8 mouse cellular contexts compared by ENCODE assay signal in genomic region chr4:123663688-123663965, GRCm38 (mm10). TPM values are rescaled to one million over a fixed set of nuclear protein-coding genes. Genes with fewer than 3 reads are reported as not detected.
DNase-seq lines count a peak whose midpoint lies in the region; ATAC-seq and TF ChIP-seq lines count a peak whose summit lies in the region.

No protein-coding gene starts in this region.

- H3K36me3 ChIP-seq in hindbrain, embryonic 16.5 days (ENCODE audit: control insufficient read depth, insufficient read depth, low read length) = no peaks in the 10 kb centered on the region
- H3K36me3 ChIP-seq in stomach, embryonic 15.5 days = no peaks in the 10 kb centered on the region

- no peak for TF ChIP-seq POLR2A in cortical plate, adult 2 months (IDR thresholded peaks at IDR 0.05; ENCODE audit: extremely low read depth, insufficient read depth, low read length)
- no peak for TF ChIP-seq POLR2A in lung, adult 2 months (IDR thresholded peaks at IDR 0.05; ENCODE audit: borderline replicate concordance, extremely low read depth, low read depth, low read length)

- WGBS in hindbrain, embryonic 16.5 days = 0% methylated on average over 12 of the region's 12 CpGs
- 1% methylated on average over 12 of the region's 12 CpGs for WGBS in lung, adult 2 months
- 0% methylated on average over 12 of the region's 12 CpGs for WGBS in stomach, embryonic 15.5 days

- no peaks in the 10 kb centered on the region for H3K9me3 ChIP-seq in hindbrain, embryonic 16.5 days (ENCODE audit: control insufficient read depth, low read length)
- no peaks in the 10 kb centered on the region for H3K9me3 ChIP-seq in stomach, embryonic 15.5 days

- H3K4me3 ChIP-seq in cortical plate, adult 2 months (ENCODE audit: insufficient read depth, low read length) = peak overlapping the region; percentile 67
- H3K4me3 ChIP-seq in hindbrain, embryonic 16.5 days (ENCODE audit: low read length) = peak overlapping the region; percentile 78
- H3K4me3 ChIP-seq in lung, adult 2 months (replicated peaks; ENCODE audit: extremely low read depth, low read depth, low read length) = peak overlapping the region; percentile 79
- H3K4me3 ChIP-seq in stomach, embryonic 15.5 days (replicated peaks) = peak overlapping the region; percentile 92

- peaks cover 17% of the 10 kb centered on the region for H3K4me1 ChIP-seq in cortical plate, adult 2 months (ENCODE audit: control insufficient read depth, insufficient read depth, low read length)
- H3K4me1 ChIP-seq in hindbrain, embryonic 16.5 days (ENCODE audit: control insufficient read depth, insufficient read depth, low read depth, low read length) = peaks cover 49% of the 10 kb centered on the region
- H3K4me1 ChIP-seq in lung, adult 2 months (ENCODE audit: control insufficient read depth, insufficient read depth, low read length) = peaks cover 11% of the 10 kb centered on the region
- H3K4me1 ChIP-seq in stomach, embryonic 15.5 days = peaks cover 27% of the 10 kb centered on the region

- H3K27me3 ChIP-seq in hindbrain, embryonic 16.5 days (replicated peaks; ENCODE audit: control insufficient read depth, insufficient read depth, low read length) = no peaks in the 10 kb centered on the region
- H3K27me3 ChIP-seq in stomach, embryonic 15.5 days (replicated peaks) = no peaks in the 10 kb centered on the region

- peak overlapping the region; percentile 83 for H3K4me2 ChIP-seq in hindbrain, embryonic 16.5 days (ENCODE audit: low read length)
- H3K4me2 ChIP-seq in stomach, embryonic 15.5 days = peak overlapping the region; percentile 86

- ATAC-seq in hindbrain, embryonic 16.5 days = no peak
- no peak for ATAC-seq in stomach, embryonic 15.5 days (ENCODE audit: insufficient read depth, low FRiP score, low read depth)
- no peak for ATAC-seq in cerebellum, adult (ENCODE audit: insufficient number of reproducible peaks, low FRiP score, low TSS enrichment)

- TF ChIP-seq CTCF in cortical plate, adult 2 months (IDR thresholded peaks at IDR 0.05; ENCODE audit: extremely low read depth, insufficient read depth, low read length) = no peak
- no peak for TF ChIP-seq CTCF in lung, adult 2 months (IDR thresholded peaks at IDR 0.05; ENCODE audit: insufficient read depth, low read length)

- H3K9ac ChIP-seq in hindbrain, embryonic 16.5 days (ENCODE audit: low read depth, low read length) = peak overlapping the region; percentile 92
- peak overlapping the region; percentile 92; the same call in 1 of the 2 replicates for H3K9ac ChIP-seq in stomach, embryonic 15.5 days

- H3K27ac ChIP-seq in cortical plate, adult 2 months (ENCODE audit: insufficient read depth, low read length) = no peak overlapping the region
- peak overlapping the region; percentile 96 for H3K27ac ChIP-seq in hindbrain, embryonic 16.5 days (ENCODE audit: low read depth, low read length)
- peak overlapping the region; percentile 98 for H3K27ac ChIP-seq in stomach, embryonic 15.5 days

- peak; percentile 24 for DNase-seq in ovary, postnatal 36 days (ENCODE audit: low spot score)
- DNase-seq in ovary, adult 18-20 months (ENCODE audit: low spot score) = no peak
- DNase-seq in lung, adult 2 months = peak; percentile 37
- no peak for DNase-seq in spleen, postnatal 36 days (ENCODE audit: low spot score in 2 of 2)

RNA-seq across cellular contexts. Expression of gene Macf1, which starts 20.5 kb away (rescaled TPM):
- polyA plus RNA-seq in cortical plate, adult 2 months (2012; rRNA removed) = 137 and 141 TPM in 2 replicates
- polyA plus RNA-seq in hindbrain, embryonic 16.5 days (2015; fragmentation: Nextera tagmentation; extraction: Ambion mirVana) = 61.0 and 62.2 TPM in 2 replicates
- 216 and 249 TPM in 2 replicates for polyA plus RNA-seq in lung, adult 2 months (2012; rRNA removed)
- 34.6 and 36.1 TPM in 2 replicates for polyA plus RNA-seq in stomach, embryonic 15.5 days (2015; fragmentation: Nextera tagmentation; extraction: Ambion mirVana)

RNA-seq across cellular contexts. Expression of gene Ndufs5, which starts 54.4 kb away (rescaled TPM):
- 460 and 497 TPM in 2 replicates for polyA plus RNA-seq in cortical plate, adult 2 months (2012; rRNA removed)
- polyA plus RNA-seq in hindbrain, embryonic 16.5 days (2015; fragmentation: Nextera tagmentation; extraction: Ambion mirVana) = 446 and 518 TPM in 2 replicates
- polyA plus RNA-seq in lung, adult 2 months (2012; rRNA removed) = 24.3 and 54.2 TPM in 2 replicates
- 287 and 321 TPM in 2 replicates for polyA plus RNA-seq in stomach, embryonic 15.5 days (2015; fragmentation: Nextera tagmentation; extraction: Ambion mirVana)

Comparison
In these comparisons a context has a peak if more than half of its experiments do, and no peak if none do; other contexts are left out.
1. DNase-seq: peak in ovary, postnatal 36 days (single experiment) and lung, adult 2 months (single experiment); none in ovary, adult 18-20 months (single experiment) and spleen, postnatal 36 days (0 of 2).
2. Peak in every context shown above with its lines, with median percentiles within 50 percentile points of each other: H3K4me3 ChIP-seq.